Mouse (Mus musculus) layer of hippocampus, postnatal 36 days (tissue): ENCODE measurements around the gene Hdhd5. TPM values are rescaled to one million over a fixed set of nuclear protein-coding genes. Genes with fewer than 3 reads are reported as not detected.

Experiments used
- DNase-seq, 2 experiments: peaks; one replicate each; pipeline ENCODE4 v3.0.0; 2022
- total RNA-seq, 2 experiments: library from RNA; stranded (reverse); gene quantifications; 2 replicates each; pipeline ENCODE4 v1.2.3; 2021

Gene Hdhd5
- total RNA-seq, 2 experiments from 2014 or later, result 29.5 to 30.5 TPM

- no peak for DNase-seq
These were observed 49.1 kb downstream of the Hdhd5 start for GRCm38 (mm10) chr6:120482021-120482420.

- DNase-seq, result no peak
These were observed 49.6 kb downstream of the Hdhd5 start for GRCm38 (mm10) chr6:120481538-120481937.

- DNase-seq, result no peak
These were observed 50.8 kb downstream of the Hdhd5 start for GRCm38 (mm10) chr6:120480361-120480760.

GRCm38 (mm10) chr6:120479302-120479701 is 51.8 kb downstream of the Hdhd5 start:
- DNase-seq, result no peak

GRCm38 (mm10) chr6:120475288-120475687 is 55.8 kb downstream of the Hdhd5 start:
- DNase-seq, result no peak

GRCm38 (mm10) chr6:120473427-120473826 is 57.7 kb downstream of the Hdhd5 start:
- no peak for DNase-seq

- DNase-seq, result no peak
These were observed 58.5 kb downstream of the Hdhd5 start for GRCm38 (mm10) chr6:120472455-120473140.

GRCm38 (mm10) chr6:120471991-120472441 is 59.1 kb downstream of the Hdhd5 start:
- no peak for DNase-seq

GRCm38 (mm10) chr6:120470666-120471065 is 60.5 kb downstream of the Hdhd5 start:
- DNase-seq, result no peak

GRCm38 (mm10) chr6:120469770-120470169 is 61.3 kb downstream of the Hdhd5 start:
- no peak for DNase-seq

GRCm38 (mm10) chr6:120469268-120469667 is 61.9 kb downstream of the Hdhd5 start:
- DNase-seq, result no peak

GRCm38 (mm10) chr6:120468259-120468658 is 62.9 kb downstream of the Hdhd5 start:
- no peak for DNase-seq

GRCm38 (mm10) chr6:120466609-120467329 is 64.3 kb downstream of the Hdhd5 start:
- DNase-seq, result no peak

GRCm38 (mm10) chr6:120465393-120465792 is 65.7 kb downstream of the Hdhd5 start:
- no peak for DNase-seq

GRCm38 (mm10) chr6:120464406-120464939 is 66.6 kb downstream of the Hdhd5 start:
- DNase-seq, result no peak

- DNase-seq, result no peak
These were observed 67.2 kb downstream of the Hdhd5 start for GRCm38 (mm10) chr6:120463884-120464283.

GRCm38 (mm10) chr6:120463086-120463871 is 67.8 kb downstream of the Hdhd5 start, which contains the start of gene Il17ra:
Il17ra (plus strand) TSS chr6:120463247.
- peak in 1 of 2 experiments; percentile 33 for DNase-seq

GRCm38 (mm10) chr6:120462251-120462650 is 68.9 kb downstream of the Hdhd5 start:
- no peak for DNase-seq

GRCm38 (mm10) chr6:120461217-120461616 is 69.9 kb downstream of the Hdhd5 start:
- no peak for DNase-seq
